Mouse (Mus musculus) embryonic fibroblast, embryonic 13.5 days (primary cell): ENCODE measurements around the gene Lce1a2.

ENCODE experiments used
- CTCF ChIP-seq: IDR thresholded peaks from 2 replicates; pipeline ENCODE4 v1.5.1; 2011; ENCODE audit warnings: mild to moderate bottlenecking, control low read depth, low read length, moderate library complexity, borderline replicate concordance; ENCODE audit not compliant: insufficient read depth
- POLR2A ChIP-seq: IDR thresholded peaks from 2 replicates; pipeline ENCODE4 v1.6.1; 2011; ENCODE audit warnings: low read depth, mild to moderate bottlenecking, control low read depth, low read length, moderate library complexity

DNA sequence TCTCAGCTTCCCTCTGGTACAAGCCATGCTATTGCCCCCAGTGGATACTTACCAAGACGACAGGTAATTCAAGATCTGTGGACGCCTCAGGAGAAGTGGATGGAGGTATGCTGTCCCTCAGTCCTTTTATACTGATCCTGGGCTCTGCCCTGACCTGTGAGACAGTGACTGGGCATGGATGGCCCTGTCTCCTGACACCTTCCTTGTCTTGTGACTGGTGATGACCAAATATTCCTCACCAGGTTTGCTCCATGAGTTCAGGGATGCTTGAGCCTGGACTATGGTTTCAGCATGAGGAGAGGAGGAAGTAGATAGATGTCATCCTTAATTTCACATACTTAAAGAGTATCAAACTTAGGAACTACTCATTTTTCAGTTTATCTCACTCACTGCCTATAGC, 17.0 kb upstream of the Lce1a2 start, which contains the start of gene Lce1d:
- TF ChIP-seq CTCF, result no peak
- no peak for TF ChIP-seq POLR2A
